Mouse (Mus musculus) intestine, embryonic 16.5 days (tissue): ENCODE measurements around the gene Map2k7. TPM values are rescaled to one million over a fixed set of nuclear protein-coding genes. Genes with fewer than 3 reads are reported as not detected.
"Not testable (repeated sequence)": the region's sequence is repeated elsewhere in the genome, so short reads cannot be mapped to it uniquely, and the experiment has no call there.

Experiments
- ATAC-seq: fragments of 200-750 bp; cut with Nextera tagmentation; 2 replicates; pipeline ENCODE4 v1.8.0; 2017; ENCODE audit warnings: moderate TSS enrichment, moderate library complexity
- H3K27ac ChIP-seq: fragments of 300-500 bp; sonication (generic); 2 replicates; pipeline ENCODE4 v1.5.1; 2014; ENCODE audit warnings: mild to moderate bottlenecking, low read length
- H3K27me3 ChIP-seq: fragments of 300-500 bp; sonication (generic); replicated peaks from 2 replicates; pipeline ENCODE4 v1.6.1; 2014; ENCODE audit warnings: low read length, control low read depth, mixed read lengths; ENCODE audit not compliant: control insufficient read depth, insufficient read depth
- H3K36me3 ChIP-seq: fragments of 300-500 bp; sonication (generic); 2 replicates; pipeline ENCODE4 v1.6.1; 2014; ENCODE audit warnings: low read length, control low read depth; ENCODE audit not compliant: control insufficient read depth, insufficient read depth
- H3K4me1 ChIP-seq: fragments of 300-500 bp; sonication (generic); 2 replicates; pipeline ENCODE4 v1.6.1; 2014; ENCODE audit warnings: low read length, control low read depth, mixed read lengths; ENCODE audit not compliant: control insufficient read depth, insufficient read depth
- H3K4me2 ChIP-seq: fragments of 300-500 bp; sonication (generic); 2 replicates; pipeline ENCODE4 v1.6.1; 2014; ENCODE audit warnings: low read depth, low read length, control low read depth
- H3K4me3 ChIP-seq: fragments of 300-500 bp; sonication (generic); 2 replicates; pipeline ENCODE4 v1.5.1; 2014; ENCODE audit warnings: mild to moderate bottlenecking, low read length
- H3K9ac ChIP-seq: fragments of 300-500 bp; sonication (generic); 2 replicates; pipeline ENCODE4 v1.6.1; 2014; ENCODE audit warnings: low read depth, low read length
- H3K9me3 ChIP-seq: fragments of 300-500 bp; sonication (generic); 2 replicates; pipeline ENCODE4 v1.6.1; 2016; ENCODE audit warnings: low read length, control low read depth; ENCODE audit not compliant: control insufficient read depth
- WGBS: fragments of 180-500 bp; shearing (Covaris S2); extraction: QIAGEN DNeasy Blood & Tissue Kit; methylation state at CpG from one replicate; pipeline ENCODE4 v1.1.7; 2014; 5-methylcytosine and 5-hydroxymethylcytosine counted together
- polyA plus RNA-seq: library from polyadenylated mRNA; unstranded; fragments of >200 nt; fragmentation: Nextera tagmentation; extraction: Ambion mirVana; gene quantifications from 2 replicates; pipeline ENCODE4 v1.2.1, GENCODE M21; 2015

Map2k7 gene
- polyA plus RNA-seq, 1 experiment from 2014 or later: 18.8 TPM

DNA sequence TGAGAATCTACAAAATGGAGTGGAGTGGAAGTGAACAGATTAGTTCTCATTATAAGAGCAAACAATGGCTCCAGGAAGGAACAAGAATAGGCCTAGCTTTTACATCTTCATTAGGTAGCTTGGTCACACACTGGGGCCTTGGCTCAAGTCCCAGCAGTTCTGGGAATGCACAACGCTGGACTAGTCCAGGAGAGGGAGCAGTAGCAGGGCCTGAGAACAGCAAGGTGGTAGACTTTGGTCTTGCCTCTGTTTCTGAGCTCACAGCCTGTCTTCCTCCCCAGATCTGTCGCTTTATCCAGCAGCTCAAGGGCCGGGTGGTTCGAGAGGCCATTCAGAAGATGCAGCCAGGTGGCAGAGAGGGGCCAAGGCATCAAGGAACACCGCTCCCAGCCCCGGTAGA is 15.5 kb downstream of the Map2k7 start:
- H3K9ac ChIP-seq: 0 out of 2 replicates have a peak overlapping the region, but pooled peaks have one; percentile 29
- ATAC-seq: no peak
- 66% methylated on average over 6 of the region's 6 CpGs for WGBS

DNA sequence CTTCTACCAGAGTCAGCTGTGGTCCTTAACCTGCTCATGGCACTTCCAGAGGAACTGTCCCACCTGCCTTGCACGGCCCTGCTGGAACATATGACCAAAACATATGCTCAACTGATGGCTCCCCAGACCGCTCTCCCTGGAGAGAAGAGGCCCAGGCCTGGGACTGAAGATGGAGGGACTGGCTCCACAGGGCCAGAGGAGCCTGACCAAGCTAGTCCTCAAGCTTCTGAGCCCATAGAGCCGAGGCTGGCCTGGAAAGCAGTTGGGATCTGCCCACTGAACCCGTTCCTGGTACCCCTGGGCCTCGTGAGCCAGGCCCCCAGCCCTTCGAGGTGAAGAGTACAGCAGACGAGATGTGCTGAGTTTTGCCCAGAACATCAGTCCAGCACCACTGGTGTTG is 16.9 kb downstream of the Map2k7 start:
- H3K27ac ChIP-seq, H3K27me3 ChIP-seq, ATAC-seq, H3K9ac ChIP-seq, H3K4me2 ChIP-seq, H3K9me3 ChIP-seq, H3K4me3 ChIP-seq: not testable (repeated sequence)
- Histone ChIP-seq H3K36me3 (peaks cover 15% of the 10 kb centered on the region; the same call in 1 of the 2 replicates), H3K4me1 (peaks cover 23% of the 10 kb centered on the region)
- 83% methylated on average over 7 of the region's 7 CpGs for WGBS

More for the DNA sequence above, 15.5 kb downstream of the Map2k7 start:
- Histone ChIP-seq H3K36me3 (peaks cover 9% of the 10 kb centered on the region; the same call in 1 of the 2 replicates), H3K9me3 (no peaks in the 10 kb centered on the region), H3K27me3 (no peaks in the 10 kb centered on the region), H3K27ac (no peak overlapping the region), H3K4me3 (peak overlapping the region; percentile 98), H3K4me1 (peaks cover 22% of the 10 kb centered on the region), H3K4me2 (peak overlapping the region; percentile 66)

DNA sequence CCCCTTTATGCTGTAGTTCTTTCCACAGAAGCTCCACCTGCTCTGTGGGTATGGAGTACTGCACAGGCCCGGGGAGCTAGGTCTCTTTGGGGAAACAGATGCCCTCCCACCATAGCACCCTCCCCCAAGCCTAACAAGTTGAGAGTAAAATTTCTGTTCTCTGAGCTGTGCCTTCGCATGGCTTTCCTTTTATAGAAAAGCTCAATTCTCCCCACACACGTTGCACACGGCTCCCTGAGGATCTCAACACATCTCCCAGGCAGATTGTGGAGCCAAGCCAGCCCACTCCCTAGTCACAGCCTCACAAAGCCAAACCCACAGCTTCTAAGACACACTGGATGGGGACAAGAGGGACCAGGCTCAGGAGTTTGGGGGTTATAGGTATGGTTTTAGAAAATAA is 18.4 kb downstream of the Map2k7 start:
- H3K4me2 ChIP-seq: no peak overlapping the region
- H3K4me1 ChIP-seq: peaks cover 23% of the 10 kb centered on the region
- peaks cover 24% of the 10 kb centered on the region for H3K36me3 ChIP-seq
- no peak overlapping the region for H3K4me3 ChIP-seq
- H3K9ac ChIP-seq: no peak overlapping the region
- peak overlapping the region; percentile 33 for H3K27ac ChIP-seq
- 51% methylated on average over 4 of the region's 4 CpGs for WGBS
- no peaks in the 10 kb centered on the region for H3K27me3 ChIP-seq
- ATAC-seq: no peak
- H3K9me3 ChIP-seq: no peaks in the 10 kb centered on the region

DNA sequence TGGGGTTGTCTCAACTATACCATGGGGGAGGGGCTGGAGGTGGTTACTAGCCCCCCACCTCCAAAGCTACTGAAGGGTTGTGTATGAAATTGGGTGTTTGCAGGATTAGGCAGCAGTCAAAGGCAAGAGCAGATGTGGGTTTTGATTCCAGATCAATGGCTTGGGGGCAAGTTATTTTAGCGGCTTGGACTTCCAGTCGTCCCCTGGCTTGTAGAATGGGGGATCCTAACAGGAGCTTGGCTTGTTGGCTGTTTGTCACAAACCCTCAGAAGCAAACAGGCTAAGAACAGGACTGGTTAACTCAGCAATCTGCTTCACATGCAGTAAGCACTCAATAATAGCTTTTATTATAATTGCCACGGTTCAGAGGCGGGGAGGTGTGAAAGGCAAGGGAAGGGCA is 18.8 kb downstream of the Map2k7 start:
- no peaks in the 10 kb centered on the region for H3K9me3 ChIP-seq
- 77% methylated on average over 4 of the region's 4 CpGs for WGBS
- 0 out of 2 replicates have a peak overlapping the region, but pooled peaks have one; percentile 12 for H3K4me2 ChIP-seq
- no peaks in the 10 kb centered on the region for H3K27me3 ChIP-seq
- no peak overlapping the region for H3K4me3 ChIP-seq
- H3K4me1 ChIP-seq: peaks cover 20% of the 10 kb centered on the region
- H3K27ac ChIP-seq: peak overlapping the region; percentile 33; the same call in 1 of the 2 replicates
- ATAC-seq: no peak
- H3K9ac ChIP-seq: no peak overlapping the region
- peaks cover 24% of the 10 kb centered on the region for H3K36me3 ChIP-seq

DNA sequence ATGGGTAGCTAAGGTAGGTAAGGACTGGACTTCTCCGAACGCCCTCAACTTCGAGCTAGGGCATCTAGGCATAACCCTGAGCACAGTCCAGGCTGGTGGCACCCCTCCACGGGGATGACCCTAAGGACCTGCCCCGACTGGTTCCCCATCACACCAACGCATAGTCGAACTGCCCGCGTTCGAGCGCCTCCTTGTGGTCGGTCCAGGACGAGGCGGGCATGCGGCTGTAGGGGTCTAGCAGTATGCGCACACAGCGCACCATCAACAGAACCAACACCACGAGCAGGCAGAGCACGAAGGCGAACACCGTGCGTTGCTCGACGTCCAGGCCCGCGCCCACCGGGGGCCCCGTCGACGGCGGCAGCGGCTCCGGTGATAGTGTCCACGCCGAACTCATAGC is 19.7 kb downstream of the Map2k7 start:
- Histone ChIP-seq H3K9ac (peak overlapping the region; percentile 82), H3K4me1 (peaks cover 18% of the 10 kb centered on the region), H3K9me3 (no peaks in the 10 kb centered on the region), H3K4me2 (peak overlapping the region; percentile 91), H3K4me3 (peak overlapping the region; percentile 73), H3K36me3 (peaks cover 24% of the 10 kb centered on the region), H3K27me3 (no peaks in the 10 kb centered on the region), H3K27ac (peak overlapping the region; percentile 37)
- WGBS: 2% methylated on average over 35 of the region's 35 CpGs
- peak; percentile 41 for ATAC-seq

DNA sequence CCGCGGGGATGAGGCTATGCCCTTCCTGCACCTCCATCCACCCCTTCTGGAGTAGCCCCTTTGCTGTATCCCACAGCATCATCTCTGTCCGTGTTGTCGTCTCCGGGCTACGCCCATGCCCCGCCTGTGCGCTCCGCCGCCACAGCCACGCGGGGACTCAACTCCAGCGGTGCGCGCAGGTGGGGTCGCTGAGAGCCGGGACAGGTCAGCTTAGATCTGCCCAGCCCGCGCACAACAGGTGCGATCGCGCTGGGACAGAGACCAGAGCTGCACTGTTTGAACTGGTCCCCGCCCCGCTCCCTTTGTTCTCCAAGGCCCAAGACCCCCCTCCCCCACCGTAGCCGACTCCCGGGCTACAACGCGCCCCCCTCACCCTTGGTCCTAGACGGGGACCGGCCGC is 20.1 kb downstream of the Map2k7 start:
- WGBS: under 1% methylated on average over 32 of the region's 32 CpGs
- Histone ChIP-seq H3K4me3 (peak overlapping the region; percentile 73), H3K27me3 (no peaks in the 10 kb centered on the region), H3K9me3 (no peaks in the 10 kb centered on the region), H3K4me2 (peak overlapping the region; percentile 91), H3K36me3 (peaks cover 24% of the 10 kb centered on the region), H3K4me1 (peaks cover 16% of the 10 kb centered on the region), H3K9ac (peak overlapping the region; percentile 82), H3K27ac (peak overlapping the region; percentile 37)
- peak; percentile 74 for ATAC-seq

DNA sequence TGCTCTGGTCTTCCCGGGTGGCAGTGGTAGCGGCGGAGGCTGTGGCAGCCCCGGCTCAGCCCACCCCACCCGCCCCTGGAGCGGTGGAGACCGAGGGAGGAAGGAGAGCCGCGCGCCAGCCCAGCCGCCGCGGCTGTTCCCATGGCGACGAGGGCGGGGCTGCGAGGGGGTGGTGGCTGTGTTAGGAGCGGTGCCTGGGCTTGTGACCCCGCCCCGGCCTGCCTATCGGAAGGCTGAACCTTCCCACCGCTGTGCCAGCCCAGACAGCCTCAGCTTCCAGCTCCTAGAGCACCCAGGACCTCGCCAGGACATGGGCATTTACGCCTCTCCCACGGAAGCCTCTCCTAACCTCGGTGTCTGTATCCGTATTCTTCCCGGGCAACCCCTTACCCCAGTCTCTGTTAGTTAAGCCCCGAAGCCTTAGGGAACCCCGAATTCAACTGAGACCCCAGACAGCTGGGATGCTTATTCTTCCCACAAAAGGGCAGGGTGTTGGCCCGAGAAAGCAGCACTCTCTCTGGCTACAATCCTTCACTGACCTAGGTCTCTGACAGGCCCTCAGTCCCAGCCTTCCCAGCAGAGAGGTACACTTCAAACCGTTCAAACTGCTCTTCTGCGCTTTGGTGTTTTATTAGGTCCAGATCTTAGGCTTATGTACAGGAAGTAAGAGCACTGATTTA is 20.7 kb downstream of the Map2k7 start, which contains the start of gene Ctxn1:
TSS of gene Ctxn1 (minus strand) at position 150 of the 680 bp plus-strand sequence.
- Histone ChIP-seq H3K9me3 (no peaks in the 10 kb centered on the region), H3K4me2 (peak within 1 kb of the TSS; percentile 91), H3K9ac (peak within 1 kb of the TSS; percentile 82), H3K27ac (peak within 1 kb of the TSS; percentile 40), H3K4me3 (peak within 1 kb of the TSS; percentile 73), H3K36me3 (peaks cover 24% of the 10 kb centered on the region), H3K27me3 (no peaks in the 10 kb centered on the region), H3K4me1 (peaks cover 10% of the 10 kb centered on the region)
- 5% methylated on average over 31 of the region's 33 CpGs for WGBS
- ATAC-seq: peak; percentile 95

DNA sequence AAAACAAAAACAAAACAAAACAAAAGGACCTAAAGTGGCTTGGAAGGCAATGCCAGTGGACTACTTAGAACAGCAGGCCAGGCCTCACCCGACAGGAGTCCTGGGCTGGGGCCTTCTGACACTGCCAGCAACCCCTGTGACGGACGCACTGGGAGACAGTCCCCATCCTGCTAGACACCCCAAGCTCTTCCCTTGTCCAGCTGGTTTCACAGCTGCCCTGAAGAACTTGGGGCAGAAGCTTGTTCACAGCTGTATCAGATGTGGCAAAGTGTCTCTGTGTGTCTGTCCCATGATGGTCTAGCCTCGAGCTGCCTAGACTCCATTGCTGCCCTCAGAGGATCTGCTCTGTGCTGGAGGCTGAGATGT is 21.2 kb downstream of the Map2k7 start:
- Histone ChIP-seq H3K27me3 (no peaks in the 10 kb centered on the region), H3K9me3 (no peaks in the 10 kb centered on the region), H3K27ac (peak overlapping the region; percentile 40; the same call in 1 of the 2 replicates), H3K36me3 (peaks cover 24% of the 10 kb centered on the region), H3K4me3 (no peak overlapping the region), H3K4me1 (peaks cover 9% of the 10 kb centered on the region), H3K9ac (peak overlapping the region; percentile 47; the same call in 1 of the 2 replicates), H3K4me2 (no peak overlapping the region)
- ATAC-seq: no peak
- 85% methylated on average over 4 of the region's 4 CpGs for WGBS

DNA sequence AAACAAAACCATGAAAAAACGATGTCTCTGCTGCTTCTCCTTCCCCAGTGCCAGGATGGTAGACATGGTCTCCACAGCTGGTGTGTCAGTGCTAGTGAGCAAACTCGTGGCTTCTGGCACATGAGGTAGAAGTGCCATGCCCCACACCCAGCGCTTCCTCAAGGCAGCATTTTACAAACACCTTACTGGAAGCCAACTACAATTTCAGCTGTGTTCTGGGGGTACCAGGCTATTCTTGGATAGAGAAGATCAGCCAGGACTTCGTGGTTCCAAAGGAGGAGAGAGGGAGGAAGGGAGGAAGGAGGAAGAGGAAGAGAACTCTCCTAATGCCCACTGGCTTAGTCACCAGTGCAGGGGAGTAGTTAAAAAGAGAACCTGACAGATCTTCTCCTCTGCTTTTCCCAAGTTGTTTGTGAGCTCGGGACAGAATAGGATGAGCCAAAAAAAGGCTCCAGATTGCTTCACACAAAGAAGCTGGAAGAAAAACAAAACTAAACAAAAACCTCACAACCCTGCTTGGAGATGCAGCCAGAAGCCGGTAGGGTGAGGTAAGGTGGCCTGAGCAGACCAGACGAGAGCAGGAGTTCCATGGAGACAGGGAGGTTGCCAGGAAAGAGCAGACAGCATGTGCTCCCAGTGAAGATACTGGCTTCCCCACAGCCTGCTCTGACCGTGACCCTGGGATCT is 24.7 kb downstream of the Map2k7 start:
- Histone ChIP-seq H3K9ac (no peak overlapping the region), H3K27ac (no peak overlapping the region), H3K9me3 (no peaks in the 10 kb centered on the region), H3K4me2 (no peak overlapping the region), H3K36me3 (peaks cover 40% of the 10 kb centered on the region), H3K4me3 (no peak overlapping the region), H3K27me3 (no peaks in the 10 kb centered on the region), H3K4me1 (peaks cover 7% of the 10 kb centered on the region)
- ATAC-seq: no peak
- 82% methylated on average over 8 of the region's 8 CpGs for WGBS
